Mouse (Mus musculus) spleen, adult 2 months (tissue): ENCODE data around the gene Rbp7.

Experiments
- CTCF ChIP-seq: fragments of 200-500 bp; IDR thresholded peaks from 2 replicates; pipeline ENCODE4 v1.5.1; 2011; ENCODE audit warnings: mild to moderate bottlenecking, inconsistent platforms; ENCODE audit not compliant: insufficient read depth, insufficient read length, insufficient replicate concordance; ENCODE audit errors: extremely low read depth
- POLR2A ChIP-seq: fragments of 200-500 bp; IDR thresholded peaks from 2 replicates; pipeline ENCODE4 v1.6.1; 2011; ENCODE audit warnings: low read depth, low read length, inconsistent platforms

DNA sequence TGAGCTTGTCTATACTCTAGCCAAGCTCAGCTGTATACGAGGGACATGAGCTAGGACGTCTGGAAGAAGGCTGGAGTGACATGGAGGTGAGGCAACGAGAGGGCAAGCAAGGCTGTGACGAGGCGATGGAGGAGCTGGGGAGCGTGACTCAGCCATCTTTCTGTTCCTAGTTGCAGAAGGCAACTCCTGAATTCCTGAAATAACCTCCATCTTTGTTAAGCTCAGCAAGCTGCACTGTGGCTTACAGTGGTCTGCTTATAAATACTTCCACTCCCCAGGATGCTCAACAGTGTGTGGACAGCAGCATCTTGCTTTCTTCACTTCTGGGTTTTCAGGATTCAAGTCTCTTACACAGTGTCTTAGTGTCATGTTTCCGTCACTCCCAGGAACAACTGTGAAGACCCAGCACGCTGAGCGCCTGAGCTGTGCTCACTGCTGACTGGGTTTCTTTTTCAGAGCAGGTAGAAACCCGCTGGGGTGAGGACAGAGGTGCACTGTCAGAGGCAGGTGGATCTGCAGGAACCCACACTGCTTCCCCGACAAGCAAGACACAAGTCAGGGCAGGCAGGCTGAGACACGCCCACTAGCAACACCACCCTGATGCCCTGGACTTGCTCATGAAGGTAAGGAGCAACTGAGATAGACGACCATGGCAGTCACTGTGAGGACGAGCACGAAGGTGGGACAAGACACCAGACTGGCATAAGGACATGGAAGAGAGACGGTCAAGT is 48.9 kb downstream of the Rbp7 start:
- no peak for TF ChIP-seq CTCF
- no peak for TF ChIP-seq POLR2A
